Mouse (Mus musculus) cortical plate, adult 2 months (tissue): ENCODE results near the gene Rhox12.

Experiments
- CTCF ChIP-seq: fragments of 200-500 bp; IDR thresholded peaks from 2 replicates; pipeline ENCODE4 v1.5.1; 2011; ENCODE audit warnings: mild to moderate bottlenecking, control low read depth, low read length; ENCODE audit not compliant: insufficient read depth; ENCODE audit errors: extremely low read depth
- POLR2A ChIP-seq: fragments of 200-500 bp; IDR thresholded peaks from 2 replicates; pipeline ENCODE4 v1.6.1; 2011; ENCODE audit warnings: mild to moderate bottlenecking, low read length, control low read depth; ENCODE audit not compliant: insufficient read depth; ENCODE audit errors: extremely low read depth

GRCm38 (mm10) chrX:38084226-38084625, 26.5 kb downstream of the Rhox12 start:
- peak; percentile 55 for TF ChIP-seq CTCF
- TF ChIP-seq POLR2A, result no peak
